Mouse (Mus musculus) thymus, adult 2 months (tissue): ENCODE data around the gene Sik3.

Experiments used
- CTCF ChIP-seq: fragments of 200-500 bp; IDR thresholded peaks from 2 replicates; pipeline ENCODE4 v1.5.1; 2012; ENCODE audit warnings: mild to moderate bottlenecking, control low read depth, low read length, moderate library complexity, borderline replicate concordance; ENCODE audit not compliant: control insufficient read depth, poor library complexity, insufficient read depth; ENCODE audit errors: extremely low read depth
- POLR2A ChIP-seq: fragments of 200-500 bp; IDR thresholded peaks from 2 replicates; pipeline ENCODE4 v1.6.1; 2012; ENCODE audit warnings: mild to moderate bottlenecking, low read length, control low read depth, moderate library complexity; ENCODE audit not compliant: control insufficient read depth, poor library complexity, insufficient read depth; ENCODE audit errors: extremely low read depth

DNA sequence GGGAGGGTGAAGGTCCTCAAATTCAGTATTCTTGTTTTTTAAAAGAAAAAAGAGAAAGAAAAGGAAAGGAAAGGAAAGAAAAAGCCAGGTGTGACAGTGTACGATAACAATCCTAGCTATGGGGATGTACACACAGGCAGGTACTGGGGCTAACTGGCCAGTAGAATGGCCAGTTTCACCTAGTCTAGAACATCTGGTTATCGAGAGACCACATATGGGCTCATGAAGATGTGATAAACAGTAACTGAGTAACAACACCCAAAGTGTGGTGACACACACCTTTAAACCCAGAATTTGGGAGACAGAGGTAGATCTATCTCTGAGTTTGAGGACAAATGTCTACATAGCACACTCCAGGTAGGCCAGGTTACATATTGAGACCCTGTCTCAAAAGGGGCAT, 32.8 kb upstream of the Sik3 start:
- no peak for TF ChIP-seq POLR2A
- no peak for TF ChIP-seq CTCF
